Mouse (Mus musculus): ENCODE measurements around the gene Ralgps1. TPM values are rescaled to one million over a fixed set of nuclear protein-coding genes. Genes with fewer than 3 reads are reported as not detected.

Gene Ralgps1
- polyA plus RNA-seq, 1 experiment from 2014 or later: 14.6 TPM

DNA sequence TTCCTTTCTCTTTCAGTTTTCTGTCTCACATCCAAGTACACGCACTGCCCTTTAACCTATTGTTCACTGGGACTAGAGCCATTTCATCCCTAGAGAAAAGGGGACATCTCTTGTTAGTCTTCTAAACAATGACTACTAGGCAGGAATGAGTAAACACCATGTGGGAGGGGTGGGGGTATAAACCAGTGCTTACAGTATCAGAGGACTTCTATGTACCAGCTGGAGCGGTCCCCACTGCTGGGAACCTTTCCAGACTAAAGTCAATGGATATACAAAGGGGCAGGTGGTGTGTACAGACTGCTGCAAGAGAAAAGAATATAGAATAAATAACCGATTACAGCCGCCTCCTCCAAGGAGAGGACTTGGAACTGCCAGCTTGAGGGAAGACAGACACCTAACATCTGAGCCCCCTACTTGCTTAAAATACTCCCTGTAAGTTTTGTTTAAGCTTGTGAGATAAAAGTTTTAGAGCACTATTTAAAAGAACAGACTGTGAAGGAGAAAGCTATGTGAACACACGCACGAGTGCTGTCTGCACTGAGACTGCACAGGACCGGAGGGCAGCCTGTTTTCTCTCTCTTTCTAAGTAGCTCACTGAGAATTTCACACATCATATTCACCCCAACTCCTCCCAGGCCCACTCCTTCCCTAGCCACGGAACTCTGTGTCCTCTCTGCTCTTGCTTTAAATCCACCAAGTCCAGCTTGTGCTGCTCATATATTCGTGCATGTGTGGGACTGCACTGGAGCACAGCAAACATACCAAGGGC is 5.4 kb downstream of the Ralgps1 start:
- DNase-seq (ENCODE audit: low spot score) (no peak), ATAC-seq (ENCODE audit: insufficient read depth, low FRiP score, low TSS enrichment) (no peak)
- H3K27me3 ChIP-seq (ENCODE audit: control insufficient read depth, insufficient read depth, low read length): no peaks in the 10 kb centered on the region
- no peak overlapping the region for H3K4me3 ChIP-seq (ENCODE audit: low read depth, low read length)
- no peak overlapping the region for H3K9ac ChIP-seq (ENCODE audit: low read length)
- H3K36me3 ChIP-seq (ENCODE audit: control insufficient read depth, insufficient read depth, low read length): no peaks in the 10 kb centered on the region
- 81% methylated on average over 9 of the region's 9 CpGs for WGBS
- H3K4me2 ChIP-seq (ENCODE audit: low read depth): no peak overlapping the region
- no peak overlapping the region for H3K27ac ChIP-seq (ENCODE audit: low read depth, low read length)
- no peaks in the 10 kb centered on the region for H3K9me3 ChIP-seq (ENCODE audit: control insufficient read depth, low read length)
- peaks cover 4% of the 10 kb centered on the region; the same call in 1 of the 2 replicates for H3K4me1 ChIP-seq (ENCODE audit: control insufficient read depth, insufficient read depth, low read length)

GRCm38 (mm10) chr2:33364656-33365055 is 6.6 kb downstream of the Ralgps1 start:
- 94% methylated on average over 4 of the region's 4 CpGs for WGBS
- H3K9me3 ChIP-seq (ENCODE audit: control insufficient read depth, low read length): no peaks in the 10 kb centered on the region
- H3K9ac ChIP-seq (ENCODE audit: low read length): no peak overlapping the region
- H3K27ac ChIP-seq (ENCODE audit: low read depth, low read length): no peak overlapping the region
- no peaks in the 10 kb centered on the region for H3K4me1 ChIP-seq (ENCODE audit: control insufficient read depth, insufficient read depth, low read length)
- ATAC-seq (ENCODE audit: insufficient read depth, low FRiP score, low TSS enrichment) (no peak), DNase-seq (ENCODE audit: low spot score) (no peak)
- no peak overlapping the region for H3K4me3 ChIP-seq (ENCODE audit: low read depth, low read length)
- H3K4me2 ChIP-seq (ENCODE audit: low read depth): no peak overlapping the region
- no peaks in the 10 kb centered on the region for H3K36me3 ChIP-seq (ENCODE audit: control insufficient read depth, insufficient read depth, low read length)
- H3K27me3 ChIP-seq (ENCODE audit: control insufficient read depth, insufficient read depth, low read length): no peaks in the 10 kb centered on the region

- DNase-seq (ENCODE audit: low spot score) (no peak), ATAC-seq (ENCODE audit: insufficient read depth, low FRiP score, low TSS enrichment) (no peak)
- 89% methylated on average over 4 of the region's 4 CpGs for WGBS
- Histone ChIP-seq H3K36me3 (ENCODE audit: control insufficient read depth, insufficient read depth, low read length) (no peaks in the 10 kb centered on the region), H3K4me3 (ENCODE audit: low read depth, low read length) (no peak overlapping the region), H3K4me1 (ENCODE audit: control insufficient read depth, insufficient read depth, low read length) (no peaks in the 10 kb centered on the region), H3K27ac (ENCODE audit: low read depth, low read length) (no peak overlapping the region), H3K27me3 (ENCODE audit: control insufficient read depth, insufficient read depth, low read length) (no peaks in the 10 kb centered on the region), H3K9ac (ENCODE audit: low read length) (no peak overlapping the region), H3K4me2 (ENCODE audit: low read depth) (no peak overlapping the region), H3K9me3 (ENCODE audit: control insufficient read depth, low read length) (no peaks in the 10 kb centered on the region)
Measured at GRCm38 (mm10) chr2:33363890-33364289, 7.4 kb downstream of the Ralgps1 start.

GRCm38 (mm10) chr2:33361139-33361716 is 10.1 kb downstream of the Ralgps1 start:
- no peak for DNase-seq (ENCODE audit: low spot score)
- no peak overlapping the region for H3K4me3 ChIP-seq (ENCODE audit: low read depth, low read length)
- H3K27me3 ChIP-seq (ENCODE audit: control insufficient read depth, insufficient read depth, low read length): no peaks in the 10 kb centered on the region
- no peaks in the 10 kb centered on the region for H3K36me3 ChIP-seq (ENCODE audit: control insufficient read depth, insufficient read depth, low read length)
- no peak for ATAC-seq (ENCODE audit: insufficient read depth, low FRiP score, low TSS enrichment)
- no peak overlapping the region for H3K27ac ChIP-seq (ENCODE audit: low read depth, low read length)
- H3K9me3 ChIP-seq (ENCODE audit: control insufficient read depth, low read length): no peaks in the 10 kb centered on the region
- H3K4me1 ChIP-seq (ENCODE audit: control insufficient read depth, insufficient read depth, low read length): no peaks in the 10 kb centered on the region
- H3K4me2 ChIP-seq (ENCODE audit: low read depth): no peak overlapping the region
- H3K9ac ChIP-seq (ENCODE audit: low read length): no peak overlapping the region
- 81% methylated on average over 9 of the region's 9 CpGs for WGBS

DNA sequence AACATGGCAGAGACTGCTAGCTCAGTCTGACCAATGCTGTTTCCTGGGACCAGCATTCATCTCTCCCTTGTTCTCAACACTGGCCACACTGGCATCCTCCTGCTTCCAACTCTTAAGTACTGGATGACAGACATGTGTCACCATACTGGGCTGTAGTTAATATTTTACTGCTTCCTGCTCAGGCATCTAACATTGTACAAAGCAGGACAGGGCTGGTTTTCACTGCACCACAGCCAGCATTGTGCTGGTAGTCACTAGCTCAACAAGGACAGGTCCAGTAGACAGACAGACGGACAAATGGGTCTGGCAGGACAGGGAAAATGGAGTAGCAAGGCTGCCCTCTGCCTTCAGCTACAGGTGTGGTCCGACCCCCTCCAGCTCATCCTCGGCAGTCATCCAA is 10.7 kb downstream of the Ralgps1 start:
- no peak overlapping the region for H3K9ac ChIP-seq (ENCODE audit: low read length)
- H3K4me3 ChIP-seq (ENCODE audit: low read depth, low read length): no peak overlapping the region
- no peak for ATAC-seq (ENCODE audit: insufficient read depth, low FRiP score, low TSS enrichment)
- no peak overlapping the region for H3K4me2 ChIP-seq (ENCODE audit: low read depth)
- H3K9me3 ChIP-seq (ENCODE audit: control insufficient read depth, low read length): no peaks in the 10 kb centered on the region
- H3K27ac ChIP-seq (ENCODE audit: low read depth, low read length): no peak overlapping the region
- H3K27me3 ChIP-seq (ENCODE audit: control insufficient read depth, insufficient read depth, low read length): no peaks in the 10 kb centered on the region
- H3K4me1 ChIP-seq (ENCODE audit: control insufficient read depth, insufficient read depth, low read length): no peaks in the 10 kb centered on the region
- H3K36me3 ChIP-seq (ENCODE audit: control insufficient read depth, insufficient read depth, low read length): no peaks in the 10 kb centered on the region
- WGBS: 79% methylated on average over 3 of the region's 3 CpGs
- no peak for DNase-seq (ENCODE audit: low spot score)

- no peak overlapping the region for H3K4me3 ChIP-seq (ENCODE audit: low read depth, low read length)
- H3K36me3 ChIP-seq (ENCODE audit: control insufficient read depth, insufficient read depth, low read length): no peaks in the 10 kb centered on the region
- H3K4me2 ChIP-seq (ENCODE audit: low read depth): no peak overlapping the region
- H3K9me3 ChIP-seq (ENCODE audit: control insufficient read depth, low read length): no peaks in the 10 kb centered on the region
- H3K27me3 ChIP-seq (ENCODE audit: control insufficient read depth, insufficient read depth, low read length): no peaks in the 10 kb centered on the region
- H3K4me1 ChIP-seq (ENCODE audit: control insufficient read depth, insufficient read depth, low read length): no peaks in the 10 kb centered on the region
- ATAC-seq (ENCODE audit: insufficient read depth, low FRiP score, low TSS enrichment) (no peak), DNase-seq (ENCODE audit: low spot score) (no peak)
- WGBS: 89% methylated on average over 8 of the region's 8 CpGs
- H3K9ac ChIP-seq (ENCODE audit: low read length): no peak overlapping the region
- no peak overlapping the region for H3K27ac ChIP-seq (ENCODE audit: low read depth, low read length)
Measured at GRCm38 (mm10) chr2:33359184-33359583, 12.1 kb downstream of the Ralgps1 start.

- H3K4me2 ChIP-seq (ENCODE audit: low read depth): no peak overlapping the region
- 88% methylated on average over 7 of the region's 7 CpGs for WGBS
Measured at GRCm38 (mm10) chr2:33357250-33357838, 13.9 kb downstream of the Ralgps1 start.

DNA sequence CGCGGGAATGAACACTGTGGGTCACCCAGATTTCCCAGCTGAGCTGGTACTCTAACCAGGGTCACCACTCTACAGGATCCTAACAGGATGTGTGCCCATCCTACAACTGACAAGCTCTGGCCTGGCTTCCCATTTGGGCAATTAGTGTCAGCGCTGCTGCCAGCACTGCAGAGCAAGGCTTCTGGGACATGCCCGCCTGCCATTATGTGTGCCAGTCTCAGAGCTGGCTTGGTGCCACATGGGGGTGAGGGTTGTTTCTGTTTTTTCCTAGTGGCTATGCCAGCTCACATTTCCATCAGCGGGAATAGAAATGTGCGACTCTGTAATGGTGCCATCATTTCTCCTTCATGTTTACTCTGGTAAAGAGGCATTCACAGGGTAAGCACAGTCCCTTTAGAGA is 15.7 kb downstream of the Ralgps1 start:
- Histone ChIP-seq H3K4me3 (ENCODE audit: low read depth, low read length) (no peak overlapping the region), H3K9me3 (ENCODE audit: control insufficient read depth, low read length) (no peaks in the 10 kb centered on the region), H3K4me2 (ENCODE audit: low read depth) (no peak overlapping the region), H3K36me3 (ENCODE audit: control insufficient read depth, insufficient read depth, low read length) (no peaks in the 10 kb centered on the region), H3K27ac (ENCODE audit: low read depth, low read length) (no peak overlapping the region), H3K27me3 (ENCODE audit: control insufficient read depth, insufficient read depth, low read length) (no peaks in the 10 kb centered on the region), H3K4me1 (ENCODE audit: control insufficient read depth, insufficient read depth, low read length) (no peaks in the 10 kb centered on the region), H3K9ac (ENCODE audit: low read length) (no peak overlapping the region)
- ATAC-seq (ENCODE audit: insufficient read depth, low FRiP score, low TSS enrichment) (no peak), DNase-seq (ENCODE audit: low spot score) (no peak)
- 95% methylated on average over 6 of the region's 6 CpGs for WGBS

More at GRCm38 (mm10) chr2:33357250-33357838, 13.9 kb downstream of the Ralgps1 start:
- H3K4me3 ChIP-seq (ENCODE audit: low read depth, low read length): no peak overlapping the region
- no peak overlapping the region for H3K27ac ChIP-seq (ENCODE audit: low read depth, low read length)
- DNase-seq (ENCODE audit: low spot score) (no peak), ATAC-seq (ENCODE audit: insufficient read depth, low FRiP score, low TSS enrichment) (no peak)
- H3K9me3 ChIP-seq (ENCODE audit: control insufficient read depth, low read length): no peaks in the 10 kb centered on the region
- H3K4me1 ChIP-seq (ENCODE audit: control insufficient read depth, insufficient read depth, low read length): no peaks in the 10 kb centered on the region
- H3K9ac ChIP-seq (ENCODE audit: low read length): no peak overlapping the region
- no peaks in the 10 kb centered on the region for H3K27me3 ChIP-seq (ENCODE audit: control insufficient read depth, insufficient read depth, low read length)
- no peaks in the 10 kb centered on the region for H3K36me3 ChIP-seq (ENCODE audit: control insufficient read depth, insufficient read depth, low read length)

GRCm38 (mm10) chr2:33353432-33353831 is 17.9 kb downstream of the Ralgps1 start:
- Histone ChIP-seq H3K4me2 (ENCODE audit: low read depth) (no peak overlapping the region), H3K9ac (ENCODE audit: low read length) (no peak overlapping the region), H3K36me3 (ENCODE audit: control insufficient read depth, insufficient read depth, low read length) (no peaks in the 10 kb centered on the region), H3K9me3 (ENCODE audit: control insufficient read depth, low read length) (no peaks in the 10 kb centered on the region), H3K27me3 (ENCODE audit: control insufficient read depth, insufficient read depth, low read length) (no peaks in the 10 kb centered on the region), H3K4me3 (ENCODE audit: low read depth, low read length) (no peak overlapping the region), H3K27ac (ENCODE audit: low read depth, low read length) (no peak overlapping the region), H3K4me1 (ENCODE audit: control insufficient read depth, insufficient read depth, low read length) (no peaks in the 10 kb centered on the region)
- DNase-seq (ENCODE audit: low spot score) (no peak), ATAC-seq (ENCODE audit: insufficient read depth, low FRiP score, low TSS enrichment) (no peak)
- 38% methylated on average over 5 of the region's 5 CpGs for WGBS

All from neural tube, embryonic 11.5 days (tissue).